Mouse (Mus musculus) small intestine, adult 2 months (tissue): ENCODE measurements around the gene Igfbp2.

Experiments
- CTCF ChIP-seq: fragments of 200-500 bp; IDR thresholded peaks from 2 replicates; pipeline ENCODE4 v1.5.1; 2012; ENCODE audit warnings: low read depth, mild to moderate bottlenecking, control low read depth, inconsistent platforms, low read length, moderate library complexity, mixed read lengths; ENCODE audit not compliant: insufficient replicate concordance, insufficient read length; ENCODE audit errors: extremely low read depth
- POLR2A ChIP-seq: fragments of 200-500 bp; IDR thresholded peaks from 2 replicates; pipeline ENCODE4 v1.6.1; 2012; ENCODE audit warnings: low read depth, mild to moderate bottlenecking, control low read depth, inconsistent platforms, low read length, moderate library complexity

DNA sequence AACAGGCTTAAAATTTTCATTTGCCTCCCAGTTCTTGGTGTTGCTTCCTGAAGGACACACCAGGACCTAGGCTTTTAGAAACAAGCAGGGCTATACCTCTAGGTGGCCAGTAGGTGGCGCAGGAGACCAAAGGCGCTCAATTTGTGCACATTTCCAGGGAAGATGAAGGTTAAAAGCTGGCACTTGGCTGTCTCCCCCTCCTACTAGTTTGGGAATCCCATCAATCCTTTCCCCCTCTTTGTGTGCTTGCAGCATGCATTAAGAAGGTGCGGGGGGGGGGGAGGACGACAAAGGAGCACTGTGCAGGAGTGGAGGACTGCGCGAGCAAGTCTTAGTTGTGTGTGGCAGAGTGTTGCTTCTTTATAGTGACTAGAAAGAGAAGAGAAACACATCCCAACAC is 41.6 kb downstream of the Igfbp2 start:
- peak; percentile 92; the same call in 1 of the 2 replicates for TF ChIP-seq CTCF
- TF ChIP-seq POLR2A, result no peak
